Mouse (Mus musculus): ENCODE measurements around the gene Acss2. TPM values are rescaled to one million over a fixed set of nuclear protein-coding genes. Genes with fewer than 3 reads are reported as not detected.

Gene Acss2
- polyA plus RNA-seq, 1 experiment = 3.1 TPM

GRCm38 (mm10) chr2:155513543-155513942 is 4.2 kb upstream of the Acss2 start:
- Histone ChIP-seq H3K79me2 (ENCODE audit: control insufficient read depth, insufficient read depth) (no peaks in the 10 kb centered on the region), H3ac (ENCODE audit: control insufficient read depth, insufficient read length, low read depth) (no peak overlapping the region), H3K36me3 (ENCODE audit: control insufficient read depth, insufficient read depth) (no peaks in the 10 kb centered on the region), H3K27me3 (ENCODE audit: control insufficient read depth, insufficient read depth, insufficient read length) (no peaks in the 10 kb centered on the region), H3K4me3 (ENCODE audit: insufficient read depth, poor library complexity, severe bottlenecking) (no peak overlapping the region), H3K79me3 (ENCODE audit: low read depth) (no peaks in the 10 kb centered on the region)
- TF ChIP-seq MAX (IDR thresholded peaks at IDR 0.05) (no peak), USF1 (IDR thresholded peaks at IDR 0.05; ENCODE audit: low read depth) (no peak), FOSL1 (IDR thresholded peaks at IDR 0.05; ENCODE audit: insufficient read depth, low read length, poor library complexity, severe bottlenecking) (no peak)

GRCm38 (mm10) chr2:155514666-155515065 is 3.1 kb upstream of the Acss2 start:
- TF ChIP-seq CTCF (IDR thresholded peaks at IDR 0.05; ENCODE audit: control insufficient read depth, insufficient read depth, insufficient read length) (peak; percentile 73), MYOD1 (IDR thresholded peaks at IDR 0.05; ENCODE audit: control insufficient read depth, insufficient read length, low read depth) (no peak)
- Histone ChIP-seq H3K79me2 (ENCODE audit: control insufficient read depth, insufficient read depth) (no peaks in the 10 kb centered on the region), H3K27me3 (ENCODE audit: control insufficient read depth, insufficient read depth, insufficient read length) (no peaks in the 10 kb centered on the region), H3K79me3 (ENCODE audit: low read depth) (no peaks in the 10 kb centered on the region), H3ac (ENCODE audit: control insufficient read depth, insufficient read length, low read depth) (peak overlapping the region; percentile 45), H3K4me3 (ENCODE audit: insufficient read depth, poor library complexity, severe bottlenecking) (no peak overlapping the region), H3K36me3 (ENCODE audit: control insufficient read depth, insufficient read depth) (no peaks in the 10 kb centered on the region)

GRCm38 (mm10) chr2:155515941-155516340 is 1.8 kb upstream of the Acss2 start:
- Histone ChIP-seq H3K79me3 (ENCODE audit: low read depth) (no peaks in the 10 kb centered on the region), H3K27me3 (ENCODE audit: control insufficient read depth, insufficient read depth, insufficient read length) (no peaks in the 10 kb centered on the region), H3K4me3 (ENCODE audit: insufficient read depth, poor library complexity, severe bottlenecking) (no peak overlapping the region), H3K36me3 (ENCODE audit: control insufficient read depth, insufficient read depth) (no peaks in the 10 kb centered on the region), H3K79me2 (ENCODE audit: control insufficient read depth, insufficient read depth) (no peaks in the 10 kb centered on the region), H3ac (ENCODE audit: control insufficient read depth, insufficient read length, low read depth) (no peak overlapping the region)
- no peak for TF ChIP-seq MAX (IDR thresholded peaks at IDR 0.05)
- TF ChIP-seq USF1 (IDR thresholded peaks at IDR 0.05; ENCODE audit: low read depth) = no peak
- TF ChIP-seq CEBPB (IDR thresholded peaks at IDR 0.05; ENCODE audit: low read depth) = no peak
- no peak for TF ChIP-seq CTCF (IDR thresholded peaks at IDR 0.05; ENCODE audit: control insufficient read depth, insufficient read depth, insufficient read length)
- TF ChIP-seq MYOG (IDR thresholded peaks at IDR 0.05; ENCODE audit: control insufficient read depth, extremely low read depth, insufficient read length) = no peak

- Histone ChIP-seq H3K79me2 (ENCODE audit: control insufficient read depth, insufficient read depth) (no peaks in the 10 kb centered on the region), H3K27me3 (ENCODE audit: control insufficient read depth, insufficient read depth, insufficient read length) (no peaks in the 10 kb centered on the region), H3ac (ENCODE audit: control insufficient read depth, insufficient read length, low read depth) (peak overlapping the region; percentile 8), H3K79me3 (ENCODE audit: low read depth) (no peaks in the 10 kb centered on the region), H3K36me3 (ENCODE audit: control insufficient read depth, insufficient read depth) (no peaks in the 10 kb centered on the region), H3K4me3 (ENCODE audit: insufficient read depth, poor library complexity, severe bottlenecking) (peak overlapping the region; percentile 41)
- TF ChIP-seq MYOD1 (IDR thresholded peaks at IDR 0.05; ENCODE audit: control insufficient read depth, insufficient read length, low read depth) (no peak), MAX (IDR thresholded peaks at IDR 0.05) (no peak), MYOG (IDR thresholded peaks at IDR 0.05; ENCODE audit: control insufficient read depth, extremely low read depth, insufficient read length) (no peak), CEBPB (IDR thresholded peaks at IDR 0.05; ENCODE audit: low read depth) (no peak), USF1 (IDR thresholded peaks at IDR 0.05; ENCODE audit: low read depth) (no peak)
Measured at GRCm38 (mm10) chr2:155518531-155519270, 953 bp downstream of the Acss2 start.

GRCm38 (mm10) chr2:155523706-155524105 is 6.0 kb downstream of the Acss2 start:
- Histone ChIP-seq H3K36me3 (ENCODE audit: control insufficient read depth, insufficient read depth) (no peaks in the 10 kb centered on the region), H3K79me2 (ENCODE audit: control insufficient read depth, insufficient read depth) (no peaks in the 10 kb centered on the region), H3K79me3 (ENCODE audit: low read depth) (no peaks in the 10 kb centered on the region), H3K27me3 (ENCODE audit: control insufficient read depth, insufficient read depth, insufficient read length) (no peaks in the 10 kb centered on the region), H3ac (ENCODE audit: control insufficient read depth, insufficient read length, low read depth) (no peak overlapping the region), H3K4me3 (ENCODE audit: insufficient read depth, poor library complexity, severe bottlenecking) (no peak overlapping the region)
- no peak for TF ChIP-seq CTCF (IDR thresholded peaks at IDR 0.05; ENCODE audit: control insufficient read depth, insufficient read depth, insufficient read length)
- no peak for TF ChIP-seq MYOD1 (IDR thresholded peaks at IDR 0.05; ENCODE audit: control insufficient read depth, insufficient read length, low read depth)
- no peak for TF ChIP-seq CEBPB (IDR thresholded peaks at IDR 0.05; ENCODE audit: low read depth)
- no peak for TF ChIP-seq MYOG (IDR thresholded peaks at IDR 0.05; ENCODE audit: control insufficient read depth, extremely low read depth, insufficient read length)
- no peak for TF ChIP-seq MAX (IDR thresholded peaks at IDR 0.05)
- TF ChIP-seq FOSL1 (IDR thresholded peaks at IDR 0.05; ENCODE audit: insufficient read depth, low read length, poor library complexity, severe bottlenecking) = no peak

DNA sequence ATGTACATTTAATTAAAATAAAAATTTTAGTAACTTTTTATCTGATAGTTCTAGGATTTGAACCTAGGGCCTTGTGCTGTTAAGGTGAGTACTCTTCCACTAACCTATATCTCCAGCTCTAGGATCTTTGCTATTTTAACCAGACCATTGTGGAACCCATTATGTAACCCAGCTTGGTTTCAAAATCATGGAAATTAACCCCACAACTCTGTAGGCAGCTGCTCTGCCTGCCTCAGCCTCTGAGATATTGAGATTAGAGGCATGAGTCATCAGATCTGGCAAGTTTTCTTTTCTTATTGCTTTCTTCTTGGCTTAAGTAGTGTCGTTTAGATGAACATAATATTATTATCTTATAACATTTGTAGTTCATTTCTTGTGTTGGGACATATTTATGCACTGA is 6.6 kb downstream of the Acss2 start:
- Histone ChIP-seq H3K79me2 (ENCODE audit: control insufficient read depth, insufficient read depth) (no peaks in the 10 kb centered on the region), H3ac (ENCODE audit: control insufficient read depth, insufficient read length, low read depth) (no peak overlapping the region), H3K27me3 (ENCODE audit: control insufficient read depth, insufficient read depth, insufficient read length) (no peaks in the 10 kb centered on the region), H3K79me3 (ENCODE audit: low read depth) (no peaks in the 10 kb centered on the region), H3K4me3 (ENCODE audit: insufficient read depth, poor library complexity, severe bottlenecking) (no peak overlapping the region), H3K36me3 (ENCODE audit: control insufficient read depth, insufficient read depth) (no peaks in the 10 kb centered on the region)
- no peak for TF ChIP-seq CTCF (IDR thresholded peaks at IDR 0.05; ENCODE audit: control insufficient read depth, insufficient read depth, insufficient read length)
- no peak for TF ChIP-seq FOSL1 (IDR thresholded peaks at IDR 0.05; ENCODE audit: insufficient read depth, low read length, poor library complexity, severe bottlenecking)
- TF ChIP-seq CEBPB (IDR thresholded peaks at IDR 0.05; ENCODE audit: low read depth) = peak; percentile 21
- peak; percentile 61 for TF ChIP-seq MYOD1 (IDR thresholded peaks at IDR 0.05; ENCODE audit: control insufficient read depth, insufficient read length, low read depth)
